Comparison of ENCODE assay signal across 26 mouse cellular contexts in the genomic region with DNA sequence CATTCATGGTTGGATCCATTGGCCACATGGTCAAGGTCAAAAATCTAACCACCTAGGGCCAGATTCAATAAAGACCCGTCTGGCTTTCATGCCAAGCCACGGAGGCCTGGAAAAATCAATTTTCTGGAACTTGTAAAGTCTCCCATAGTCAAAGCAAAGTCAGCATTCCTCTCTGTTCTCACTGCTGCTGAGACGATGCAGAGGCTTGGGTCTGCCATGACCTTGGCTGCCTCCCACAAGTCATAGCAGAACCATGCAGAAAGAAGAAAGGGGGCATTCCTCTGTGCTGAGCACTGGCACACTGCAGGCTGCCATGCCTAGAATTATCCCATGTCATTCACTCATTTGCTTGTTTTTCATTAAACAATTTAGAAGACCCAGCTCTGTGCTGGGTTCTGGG.
A peak's percentile ranks its signal among the peaks of the same experiment; 100 is the strongest.
DNase-seq lines count a peak whose midpoint lies in the region; ATAC-seq and TF ChIP-seq lines count a peak whose summit lies in the region.
"Had no signal": no experiment of that assay in that cellular context is flagged by ENCODE, and none has a peak within 500 bp of the region (broad histone marks: within the 10 kb centered on the region; RNA-seq: fewer than 3 reads in every experiment).

No protein-coding gene starts in this region.

- no peaks in the 10 kb centered on the region for H3K9me3 ChIP-seq in hindbrain, embryonic 13.5 days
- H3K9me3 ChIP-seq in hindbrain, embryonic 11.5 days (ENCODE audit: control insufficient read depth, low read length): no peaks in the 10 kb centered on the region
- no peaks in the 10 kb centered on the region for H3K9me3 ChIP-seq in hindbrain, postnatal 0 days (ENCODE audit: low read length)
- no peaks in the 10 kb centered on the region for H3K9me3 ChIP-seq in hindbrain, embryonic 14.5 days (ENCODE audit: control insufficient read depth, low read length)
- no peaks in the 10 kb centered on the region for H3K9me3 ChIP-seq in midbrain, postnatal 0 days (ENCODE audit: low read length)
- no peaks in the 10 kb centered on the region for H3K9me3 ChIP-seq in midbrain, embryonic 11.5 days (ENCODE audit: control insufficient read depth, low read length)
- H3K9me3 ChIP-seq: heart, embryonic 10.5 days; heart, embryonic 13.5 days; intestine, embryonic 15.5 days had no signal

- TF ChIP-seq CTCF in hindbrain, postnatal 0 days (IDR thresholded peaks at IDR 0.05; ENCODE audit: low read depth): no peak
- TF ChIP-seq CTCF in midbrain, postnatal 0 days (IDR thresholded peaks at IDR 0.05): no peak

- no peak overlapping the region for H3K4me2 ChIP-seq in hindbrain, embryonic 13.5 days
- H3K4me2 ChIP-seq in hindbrain, embryonic 11.5 days (replicated peaks; ENCODE audit: low read depth, low read length): no peak overlapping the region
- no peak overlapping the region for H3K4me2 ChIP-seq in hindbrain, postnatal 0 days (ENCODE audit: low read depth, low read length)
- no peak overlapping the region for H3K4me2 ChIP-seq in hindbrain, embryonic 14.5 days (replicated peaks)
- H3K4me2 ChIP-seq in midbrain, postnatal 0 days (ENCODE audit: low read depth, low read length, poor library complexity, severe bottlenecking): no peak overlapping the region
- H3K4me2 ChIP-seq in midbrain, embryonic 11.5 days: no peak overlapping the region
- H3K4me2 ChIP-seq: heart, embryonic 13.5 days; intestine, embryonic 15.5 days had no signal

- peak; percentile 74 for ATAC-seq in hindbrain, embryonic 13.5 days (ENCODE audit: low FRiP score)
- ATAC-seq in hindbrain, embryonic 11.5 days (ENCODE audit: low FRiP score): no peak
- ATAC-seq in hindbrain, postnatal 0 days: no peak
- no peak; the same call in 1 of the 2 replicates for ATAC-seq in hindbrain, embryonic 14.5 days (ENCODE audit: low FRiP score)
- ATAC-seq in midbrain, postnatal 0 days (ENCODE audit: low FRiP score): no peak
- ATAC-seq in midbrain, embryonic 11.5 days (ENCODE audit: low FRiP score): no peak
- ATAC-seq: activated CD4-positive, CD25-positive, alpha-beta regulatory T cell, adult 4 months; CD4-positive, CD25-positive, alpha-beta regulatory T cell, adult 4 months; forebrain, embryonic 14.5 days; forebrain, postnatal 0 days; intestine, embryonic 15.5 days had no signal

- WGBS in hindbrain, embryonic 13.5 days: 39% methylated on average over 3 of the region's 3 CpGs
- 45% methylated on average over 3 of the region's 3 CpGs for WGBS in hindbrain, embryonic 11.5 days
- WGBS in hindbrain, postnatal 0 days: 31% methylated on average over 3 of the region's 3 CpGs
- 45% methylated on average over 3 of the region's 3 CpGs for WGBS in hindbrain, embryonic 14.5 days
- 59% methylated on average over 3 of the region's 3 CpGs for WGBS in midbrain, postnatal 0 days
- WGBS in midbrain, embryonic 11.5 days: 51% methylated on average over 3 of the region's 3 CpGs

- no peak overlapping the region for H3K4me3 ChIP-seq in hindbrain, embryonic 13.5 days
- no peak overlapping the region for H3K4me3 ChIP-seq in hindbrain, embryonic 11.5 days (ENCODE audit: low read depth, low read length)
- H3K4me3 ChIP-seq in hindbrain, postnatal 0 days (ENCODE audit: low read length): no peak overlapping the region
- no peak overlapping the region for H3K4me3 ChIP-seq in hindbrain, embryonic 14.5 days (replicated peaks; ENCODE audit: low read length)
- no peak overlapping the region for H3K4me3 ChIP-seq in midbrain, postnatal 0 days (ENCODE audit: low read depth, low read length)
- no peak overlapping the region for H3K4me3 ChIP-seq in midbrain, embryonic 11.5 days (ENCODE audit: low read depth, low read length)
- H3K4me3 ChIP-seq: gastrocnemius, adult 2 months; heart, embryonic 10.5 days; heart, embryonic 13.5 days; intestine, embryonic 15.5 days had no signal

- H3K9ac ChIP-seq in hindbrain, embryonic 13.5 days: no peak overlapping the region
- H3K9ac ChIP-seq in hindbrain, embryonic 11.5 days (ENCODE audit: low read depth, low read length): no peak overlapping the region
- no peak overlapping the region for H3K9ac ChIP-seq in hindbrain, postnatal 0 days (replicated peaks; ENCODE audit: low read length)
- no peak overlapping the region for H3K9ac ChIP-seq in hindbrain, embryonic 14.5 days
- H3K9ac ChIP-seq in midbrain, postnatal 0 days (replicated peaks; ENCODE audit: low read length, poor library complexity, severe bottlenecking): no peak overlapping the region
- H3K9ac ChIP-seq in midbrain, embryonic 11.5 days (ENCODE audit: low read length): no peak overlapping the region
- H3K9ac ChIP-seq: forebrain, postnatal 0 days; heart, embryonic 13.5 days; intestine, embryonic 15.5 days had no signal

- H3K27me3 ChIP-seq in hindbrain, embryonic 13.5 days: no peaks in the 10 kb centered on the region
- H3K27me3 ChIP-seq in hindbrain, embryonic 11.5 days (ENCODE audit: control insufficient read depth, insufficient read depth, low read length): no peaks in the 10 kb centered on the region
- H3K27me3 ChIP-seq in hindbrain, postnatal 0 days (ENCODE audit: insufficient read depth, low read length): no peaks in the 10 kb centered on the region
- H3K27me3 ChIP-seq in hindbrain, embryonic 14.5 days (ENCODE audit: control insufficient read depth, insufficient read depth, low read length): no peaks in the 10 kb centered on the region
- no peaks in the 10 kb centered on the region for H3K27me3 ChIP-seq in midbrain, postnatal 0 days (ENCODE audit: insufficient read depth, low read length)
- no peaks in the 10 kb centered on the region for H3K27me3 ChIP-seq in midbrain, embryonic 11.5 days (ENCODE audit: control insufficient read depth, insufficient read depth, low read length)
- H3K27me3 ChIP-seq: heart, embryonic 13.5 days; intestine, embryonic 15.5 days had no signal

- H3K36me3 ChIP-seq in hindbrain, embryonic 13.5 days: no peaks in the 10 kb centered on the region
- H3K36me3 ChIP-seq in hindbrain, embryonic 11.5 days (ENCODE audit: control insufficient read depth, insufficient read depth, low read length): no peaks in the 10 kb centered on the region
- H3K36me3 ChIP-seq in hindbrain, postnatal 0 days (ENCODE audit: insufficient read depth, low read length): no peaks in the 10 kb centered on the region
- no peaks in the 10 kb centered on the region for H3K36me3 ChIP-seq in hindbrain, embryonic 14.5 days (replicated peaks; ENCODE audit: control insufficient read depth, insufficient read depth)
- H3K36me3 ChIP-seq in midbrain, postnatal 0 days (ENCODE audit: insufficient read depth, low read length): no peaks in the 10 kb centered on the region
- H3K36me3 ChIP-seq in midbrain, embryonic 11.5 days (ENCODE audit: control insufficient read depth, insufficient read depth, low read length): no peaks in the 10 kb centered on the region
- H3K36me3 ChIP-seq: heart, embryonic 10.5 days; heart, embryonic 13.5 days; intestine, embryonic 15.5 days had no signal

- H3K27ac ChIP-seq in hindbrain, embryonic 13.5 days: no peak overlapping the region
- no peak overlapping the region for H3K27ac ChIP-seq in hindbrain, embryonic 11.5 days (ENCODE audit: low read depth, low read length)
- H3K27ac ChIP-seq in hindbrain, postnatal 0 days: no peak overlapping the region
- H3K27ac ChIP-seq in hindbrain, embryonic 14.5 days: no peak overlapping the region
- no peak overlapping the region for H3K27ac ChIP-seq in midbrain, postnatal 0 days (ENCODE audit: low read depth, low read length)
- no peak overlapping the region for H3K27ac ChIP-seq in midbrain, embryonic 11.5 days (ENCODE audit: low read depth, low read length)
- H3K27ac ChIP-seq: gastrocnemius, adult 2 months; heart, embryonic 10.5 days; heart, embryonic 13.5 days; intestine, embryonic 15.5 days had no signal

- DNase-seq in hindbrain, embryonic 11.5 days (ENCODE audit: low spot score): no peak
- DNase-seq in hindbrain, postnatal 0 days (ENCODE audit: low spot score): peak; percentile 16
- no peak for DNase-seq in hindbrain, embryonic 14.5 days (ENCODE audit: low spot score)
- peak; percentile 34 for DNase-seq in midbrain, postnatal 0 days (ENCODE audit: low spot score)
- DNase-seq in midbrain, embryonic 11.5 days (ENCODE audit: low spot score, missing footprints): no peak
- peak; percentile 41 for DNase-seq in fibroblast of lung, adult 2 months (ENCODE audit: low read depth)
- no peak for DNase-seq in layer of hippocampus, adult 9-11 months
- DNase-seq: adrenal gland, adult 8-10 months; adrenal gland, postnatal 25 days; cerebellum, adult 18-20 months; cerebellum, adult 9-10 months; cerebellum, postnatal 14 days; forebrain, postnatal 0 days; gastrocnemius, adult 2 months; gastrocnemius, postnatal 14 days; heart, adult 18-20 months; heart, postnatal 14 days; heart, postnatal 4 days; kidney, adult 11 months had no signal

- H3K4me1 ChIP-seq in hindbrain, embryonic 13.5 days (replicated peaks): no peaks in the 10 kb centered on the region
- H3K4me1 ChIP-seq in hindbrain, embryonic 11.5 days (replicated peaks; ENCODE audit: control insufficient read depth, insufficient read depth, low read length): no peaks in the 10 kb centered on the region
- H3K4me1 ChIP-seq in hindbrain, postnatal 0 days (ENCODE audit: insufficient read depth, low read length): no peaks in the 10 kb centered on the region
- H3K4me1 ChIP-seq in hindbrain, embryonic 14.5 days (replicated peaks; ENCODE audit: control insufficient read depth, insufficient read depth, low read length): no peaks in the 10 kb centered on the region
- no peaks in the 10 kb centered on the region for H3K4me1 ChIP-seq in midbrain, postnatal 0 days (ENCODE audit: insufficient read depth, low read length)
- no peaks in the 10 kb centered on the region for H3K4me1 ChIP-seq in midbrain, embryonic 11.5 days (ENCODE audit: control insufficient read depth, insufficient read depth, low read length)
- H3K4me1 ChIP-seq: heart, embryonic 10.5 days; heart, embryonic 13.5 days; intestine, embryonic 15.5 days had no signal

Comparison
In these comparisons a context has a peak if more than half of its experiments do, and no peak if none do; other contexts are left out.
1. DNase-seq: peak in hindbrain, postnatal 0 days (single experiment), midbrain, postnatal 0 days (single experiment) and fibroblast of lung, adult 2 months (single experiment); none in hindbrain, embryonic 11.5 days (single experiment), hindbrain, embryonic 14.5 days (single experiment), midbrain, embryonic 11.5 days (single experiment) and layer of hippocampus, adult 9-11 months (single experiment).